Mouse (Mus musculus): Measurements from ENCODE around the gene Gm9733. TPM values are rescaled to one million over a fixed set of nuclear protein-coding genes. Genes with fewer than 3 reads are reported as not detected.

Gene Gm9733
- polyA plus RNA-seq, 1 experiment from 2014 or later: not detected

GRCm38 (mm10) chr3:15255726-15256125 is 76.4 kb downstream of the Gm9733 start:
- peaks cover 31% of the 10 kb centered on the region for H3K27me3 ChIP-seq
- TF ChIP-seq CTCF (IDR thresholded peaks at IDR 0.05): no peak
- ATAC-seq: no peak
- ChIA-PET CTCF (interaction anchor here (0.9 to 1.8 kb wide), 6 partner anchors 8 to 381 kb away, joined by 3 to 8 read pairs (median 4); no protein-coding TSS in a partner anchor), POLR2A (no interaction called here)
- no peak for DNase-seq (ENCODE audit: low read depth, low spot score)
- in situ Hi-C loops (cut with MboI; ENCODE audit: low pct_unique_long_range_greater_than_20kb): loop anchor here (25.0 kb wide), 1 partner anchor 782 kb away; no protein-coding TSS in a partner anchor

Other genes starting within 250 kb of the Gm9733 start
- not detected for gene Sirpb1a, start 94.2 kb upstream of the Gm9733 start, polyA plus RNA-seq (2021)
- gene Sirpb1b, start 242.8 kb upstream of the Gm9733 start, polyA plus RNA-seq (2021): not detected